Mouse (Mus musculus): ENCODE data around the gene Dab1.

Dab1 gene

DNA sequence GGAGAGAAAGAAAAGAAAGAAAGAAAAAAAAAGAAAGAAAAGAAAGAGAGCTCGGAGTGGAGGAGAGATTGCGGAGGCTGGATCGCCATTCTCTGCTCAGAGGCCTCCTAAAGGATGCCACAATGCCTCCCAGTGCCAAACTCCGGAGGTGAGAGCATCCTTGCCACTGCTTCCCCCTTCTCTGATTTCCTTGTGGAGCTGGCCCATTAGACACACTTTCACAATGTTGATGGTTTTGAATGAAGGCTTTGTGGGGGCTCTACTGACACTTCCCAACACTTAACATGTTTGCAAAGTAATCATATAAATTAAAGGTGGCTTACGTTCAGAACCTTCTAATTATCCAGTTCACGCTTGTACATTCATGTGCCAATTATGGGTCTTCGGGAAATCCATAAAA, 749.9 kb downstream of the Dab1 start:
- DNase-seq (ENCODE audit: low spot score in 2 of 2), result no peak

- DNase-seq (ENCODE audit: low spot score in 2 of 2), result no peak
These were observed 752.0 kb downstream of the Dab1 start for GRCm38 (mm10) chr4:104371136-104371535.

DNA sequence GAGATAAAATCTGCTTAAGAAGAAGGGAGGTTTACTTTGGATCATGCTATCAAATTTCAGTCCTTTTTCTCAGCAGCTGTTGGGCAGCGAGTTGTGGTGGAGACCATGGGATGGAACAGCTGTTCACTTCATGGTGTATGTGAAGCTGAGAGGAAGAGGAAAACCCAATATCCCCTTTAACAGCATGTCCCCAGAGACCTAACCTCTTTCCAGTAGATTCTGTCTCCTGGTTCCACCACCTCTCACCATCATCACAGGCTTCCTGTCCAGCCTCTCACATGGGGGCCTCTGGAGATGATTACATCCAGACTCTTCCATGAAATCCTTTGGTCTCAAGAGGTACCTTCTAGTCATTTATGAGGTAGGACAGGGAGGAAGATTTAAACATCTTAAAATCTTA, 755.0 kb downstream of the Dab1 start:
- no peak for DNase-seq (ENCODE audit: low spot score in 2 of 2)

- DNase-seq (ENCODE audit: low spot score in 2 of 2), result no peak
These were observed 765.5 kb downstream of the Dab1 start for GRCm38 (mm10) chr4:104384704-104385103.

- DNase-seq (ENCODE audit: low spot score in 2 of 2), result no peak
These were observed 766.1 kb downstream of the Dab1 start for GRCm38 (mm10) chr4:104385272-104385671.

GRCm38 (mm10) chr4:104395515-104395914, 776.4 kb downstream of the Dab1 start:
- no peak for DNase-seq (ENCODE audit: low spot score in 2 of 2)

GRCm38 (mm10) chr4:104396095-104396494, 776.9 kb downstream of the Dab1 start:
- DNase-seq (ENCODE audit: low spot score in 2 of 2), result no peak

GRCm38 (mm10) chr4:104399106-104399730, 780.1 kb downstream of the Dab1 start:
- no peak for DNase-seq (ENCODE audit: low spot score in 2 of 2)

- DNase-seq (ENCODE audit: low spot score in 2 of 2), result no peak
These were observed 784.9 kb downstream of the Dab1 start for GRCm38 (mm10) chr4:104404099-104404498.

GRCm38 (mm10) chr4:104410922-104411321, 791.8 kb downstream of the Dab1 start:
- no peak for DNase-seq (ENCODE audit: low spot score in 2 of 2)

DNA sequence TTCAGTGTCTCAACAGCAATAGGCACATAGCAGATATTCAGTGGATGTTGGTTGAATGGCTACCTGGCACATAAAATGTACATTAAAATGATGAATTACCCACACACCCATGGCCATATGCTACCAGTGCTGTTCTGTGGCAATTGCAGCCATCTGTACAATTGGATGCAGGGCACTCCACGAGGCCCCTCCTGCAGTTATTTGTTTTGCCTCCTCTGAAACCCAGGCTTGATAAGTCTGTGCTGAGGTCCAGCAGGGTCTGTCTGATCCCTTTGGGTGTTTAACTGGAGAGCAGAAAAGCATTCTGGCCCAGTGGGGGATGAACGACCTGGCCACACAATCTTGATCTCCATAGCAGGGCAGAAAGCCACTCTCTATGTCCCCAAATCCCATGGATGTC, 796.3 kb downstream of the Dab1 start:
- no peak for DNase-seq (ENCODE audit: low spot score in 2 of 2)

DNA sequence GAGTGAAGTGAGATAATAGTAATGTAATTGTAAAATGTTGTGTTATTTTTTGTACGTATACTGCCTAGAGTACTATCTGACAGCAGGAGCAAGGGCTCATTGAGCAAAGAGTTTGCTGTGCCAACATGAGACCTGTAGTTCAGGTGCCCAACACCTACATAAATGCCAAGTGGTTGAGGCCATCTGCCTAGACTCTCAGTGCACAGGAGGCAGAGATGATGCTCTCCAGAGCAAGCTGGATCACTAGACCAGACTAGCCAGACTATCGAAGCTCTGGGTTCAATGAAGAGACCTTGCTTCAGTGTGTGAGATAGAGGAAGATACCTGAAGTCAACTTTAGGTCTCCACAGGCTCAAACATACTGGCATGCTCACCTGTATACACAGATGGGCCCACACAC, 799.2 kb downstream of the Dab1 start:
- DNase-seq (ENCODE audit: low spot score in 2 of 2), result no peak

DNA sequence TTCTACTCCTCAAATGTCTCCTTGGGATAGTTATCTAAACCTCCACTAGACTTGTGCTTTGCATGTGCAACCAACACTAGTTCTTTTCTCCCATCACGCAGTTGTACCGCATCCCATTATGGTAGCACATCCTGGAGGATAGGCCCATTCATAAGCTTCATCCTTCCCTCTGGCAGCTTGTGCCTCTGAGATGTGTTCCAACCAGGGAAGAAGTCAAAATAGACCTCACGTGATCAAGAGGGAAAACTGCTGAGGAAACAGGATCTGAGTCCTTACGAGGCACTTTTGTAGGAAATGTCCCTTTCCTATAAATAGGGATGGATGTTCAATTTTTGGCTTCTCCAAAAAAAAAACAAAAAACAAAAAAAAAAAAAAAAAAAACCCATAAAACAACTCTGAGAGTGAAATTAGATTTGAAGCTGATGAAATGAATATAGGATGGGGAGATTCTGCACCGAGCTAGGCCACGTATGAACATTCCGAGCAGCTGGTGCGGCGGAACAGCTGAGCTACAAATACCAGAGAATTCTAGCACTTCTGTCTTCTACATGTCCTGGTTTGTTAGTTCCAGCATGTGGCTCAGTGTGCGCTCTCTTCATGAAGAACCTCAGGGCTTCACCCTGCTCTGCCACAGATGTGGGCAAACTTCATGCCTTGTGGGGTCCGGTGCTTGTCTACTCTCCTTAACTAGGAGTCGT, 802.0 kb downstream of the Dab1 start:
- DNase-seq (ENCODE audit: low spot score in 2 of 2), result no peak

DNA sequence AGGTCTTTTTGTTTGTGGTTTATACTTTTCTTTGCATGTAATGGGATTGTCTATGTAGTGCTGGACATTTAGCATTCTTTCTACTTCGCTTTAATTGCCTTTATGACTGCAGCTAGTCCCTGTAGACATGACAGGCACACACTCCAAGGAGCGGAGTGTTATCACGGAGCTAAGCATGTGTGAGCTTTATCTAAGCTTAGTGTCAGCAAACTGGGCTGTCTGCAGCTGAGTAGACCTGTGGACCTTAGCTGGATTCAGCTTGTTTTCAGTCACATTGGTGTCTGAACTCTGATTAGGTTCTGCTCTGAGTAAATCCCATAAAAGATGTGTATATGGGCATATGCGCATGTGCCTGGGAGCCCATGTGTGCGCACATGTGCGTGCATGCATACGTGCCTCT, 810.0 kb downstream of the Dab1 start:
- DNase-seq (ENCODE audit: low spot score in 2 of 2), result no peak

- DNase-seq (ENCODE audit: low spot score in 2 of 2), result no peak
These were observed 812.2 kb downstream of the Dab1 start for GRCm38 (mm10) chr4:104431231-104431855.

DNA sequence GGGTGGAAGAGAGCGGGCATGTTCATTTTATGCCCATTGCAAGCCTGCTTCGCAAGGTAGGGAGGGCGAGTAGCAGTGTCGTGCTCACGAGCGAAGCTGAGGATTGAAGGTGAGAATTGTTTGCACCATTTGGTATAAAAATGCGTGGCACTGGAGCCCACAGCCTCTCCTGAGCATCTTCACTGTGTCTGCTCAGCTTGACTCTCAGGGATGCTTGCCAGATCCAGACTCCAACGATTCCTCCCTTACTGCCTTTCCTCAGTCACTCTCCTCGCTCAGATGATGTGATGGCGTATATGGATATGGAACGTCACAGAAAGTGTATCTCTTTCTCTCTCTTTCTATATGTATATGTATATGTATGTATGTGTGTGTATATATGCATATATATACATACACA, 813.0 kb downstream of the Dab1 start:
- DNase-seq (ENCODE audit: low spot score in 2 of 2), result no peak

DNA sequence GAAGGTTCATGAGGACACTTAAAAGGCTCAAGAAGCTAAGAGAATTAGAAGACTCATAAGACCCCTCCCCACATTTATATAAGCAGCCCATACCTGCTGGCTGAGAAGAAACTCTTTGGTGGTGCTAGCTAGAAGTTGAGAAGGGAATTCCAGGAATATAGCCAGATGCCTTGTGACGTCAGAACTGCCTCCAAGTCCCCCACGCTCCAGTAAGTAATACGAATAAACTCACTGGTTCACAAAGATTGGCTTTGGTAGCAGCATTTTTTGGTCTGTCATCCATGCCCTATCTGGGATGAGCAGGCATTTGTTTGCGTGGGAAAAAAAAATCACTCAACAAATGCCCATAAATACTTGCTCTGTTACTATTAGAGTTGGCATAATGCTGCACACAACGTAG, 816.6 kb downstream of the Dab1 start:
- DNase-seq (ENCODE audit: low spot score in 2 of 2), result no peak

- no peak for DNase-seq (ENCODE audit: low spot score in 2 of 2)
These were observed 817.3 kb downstream of the Dab1 start for GRCm38 (mm10) chr4:104436411-104436810.

DNA sequence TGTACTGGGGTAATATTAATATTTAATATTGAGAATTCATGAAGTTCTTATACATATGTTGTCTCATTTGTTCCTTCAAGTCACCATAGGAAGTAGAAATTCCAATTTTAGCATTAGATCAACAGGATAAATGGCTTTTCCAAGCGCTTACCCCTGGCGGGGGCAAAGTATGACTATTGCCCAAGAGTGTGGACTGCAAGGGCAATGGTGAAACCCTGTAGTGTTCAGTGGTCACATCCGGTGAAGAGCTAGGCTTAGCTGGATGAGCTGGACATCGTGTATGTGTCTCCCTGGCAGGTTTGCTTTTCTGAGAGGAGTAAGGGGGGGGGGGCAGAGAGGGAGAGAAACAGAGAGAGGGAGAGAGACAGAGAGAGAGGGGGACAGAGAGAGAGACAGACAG, 819.6 kb downstream of the Dab1 start:
- no peak for DNase-seq (ENCODE audit: low spot score in 2 of 2)

- DNase-seq (ENCODE audit: low spot score in 2 of 2), result no peak
These were observed 820.5 kb downstream of the Dab1 start for GRCm38 (mm10) chr4:104439641-104440040.

- no peak for DNase-seq (ENCODE audit: low spot score in 2 of 2)
These were observed 824.0 kb downstream of the Dab1 start for GRCm38 (mm10) chr4:104442925-104443747.

GRCm38 (mm10) chr4:104443775-104444174, 824.6 kb downstream of the Dab1 start:
- no peak for DNase-seq (ENCODE audit: low spot score in 2 of 2)

Data from frontal cortex, postnatal 10 days (tissue).